Mouse (Mus musculus) C2C12 (cell line): Measurements from ENCODE around the gene Gpr180. TPM values are rescaled to one million over a fixed set of nuclear protein-coding genes. Genes with fewer than 3 reads are reported as not detected.
"Not testable (repeated sequence)": the region's sequence is repeated elsewhere in the genome, so short reads cannot be mapped to it uniquely, and the experiment has no call there.

ENCODE experiments used
- H3K27me3 ChIP-seq: one replicate; pipeline ENCODE4 v1.6.1; 2011; ENCODE audit not compliant: control insufficient read depth, insufficient read depth, insufficient read length
- H3K36me3 ChIP-seq: one replicate; pipeline ENCODE4 v1.6.1; 2011; ENCODE audit not compliant: control insufficient read depth, insufficient read depth
- H3K4me3 ChIP-seq: one replicate; pipeline ENCODE4 v1.5.1; 2011; ENCODE audit warnings: mild to moderate bottlenecking, control low read depth; ENCODE audit not compliant: poor library complexity, insufficient read depth, severe bottlenecking
- H3K79me2 ChIP-seq: one replicate; pipeline ENCODE4 v1.6.1; 2011; ENCODE audit not compliant: control insufficient read depth, insufficient read depth
- H3K79me3 ChIP-seq: one replicate; pipeline ENCODE4 v1.6.1; 2011; ENCODE audit warnings: low read depth, control low read depth
- H3ac ChIP-seq: one replicate; pipeline ENCODE3; 2011; ENCODE audit warnings: low read depth; ENCODE audit not compliant: control insufficient read depth, insufficient read length
- CEBPB ChIP-seq: IDR thresholded peaks from one replicate; pipeline ENCODE4 v1.6.1; 2011; ENCODE audit warnings: low read depth, mild to moderate bottlenecking, control low read depth, moderate library complexity
- CTCF ChIP-seq: IDR thresholded peaks from one replicate; pipeline ENCODE4 v1.5.1; 2011; ENCODE audit not compliant: control insufficient read depth, insufficient read depth, insufficient read length
- FOSL1 ChIP-seq: IDR thresholded peaks from one replicate; pipeline ENCODE4 v1.8.0; 2011; ENCODE audit warnings: mild to moderate bottlenecking, low read length; ENCODE audit not compliant: poor library complexity, insufficient read depth, severe bottlenecking
- MAX ChIP-seq: IDR thresholded peaks from one replicate; pipeline ENCODE4 v1.6.1; 2011; ENCODE audit warnings: mild to moderate bottlenecking, control low read depth
- MYOD1 ChIP-seq: IDR thresholded peaks from one replicate; pipeline ENCODE4 v1.6.1; 2011; ENCODE audit warnings: low read depth; ENCODE audit not compliant: control insufficient read depth, insufficient read length
- MYOG ChIP-seq: IDR thresholded peaks from one replicate; pipeline ENCODE4 v1.6.1; 2011; ENCODE audit not compliant: control insufficient read depth, insufficient read length; ENCODE audit errors: extremely low read depth
- USF1 ChIP-seq: IDR thresholded peaks from one replicate; pipeline ENCODE4 v1.6.1; 2011; ENCODE audit warnings: low read depth, mild to moderate bottlenecking, control low read depth, moderate library complexity
- polyA plus RNA-seq: library from polyadenylated mRNA; unstranded; fragments of >200 nt; fragmentation: generic; extraction: Trizol; gene quantifications from one replicate; pipeline ENCODE4 v1.2.1, GENCODE M21; 2012; ENCODE audit warnings: missing spikeins

Gpr180 gene
- polyA plus RNA-seq, 1 experiment: 24.4 TPM

DNA sequence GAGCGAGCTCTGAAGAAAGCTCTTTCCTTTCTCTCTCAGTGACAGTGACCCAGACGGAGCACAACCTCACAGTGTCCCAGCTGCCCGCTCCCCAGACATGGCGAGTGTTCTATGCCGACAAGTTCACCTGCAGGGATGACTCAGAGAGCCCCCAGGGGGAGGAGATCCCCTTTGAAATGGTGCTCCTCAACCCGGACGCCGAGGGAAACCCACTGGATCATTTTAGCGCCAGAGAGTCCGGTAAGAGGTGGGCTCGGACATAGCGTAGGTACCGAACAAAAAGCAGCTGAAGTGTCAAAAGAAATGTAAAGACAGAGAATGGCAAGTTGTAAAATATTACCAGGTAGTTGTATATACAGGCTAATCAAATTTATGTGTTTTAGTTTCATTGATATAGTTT is 11.1 kb downstream of the Gpr180 start:
- Histone ChIP-seq H3K36me3 (peaks cover 13% of the 10 kb centered on the region), H3K79me3 (no peaks in the 10 kb centered on the region), H3K79me2 (no peaks in the 10 kb centered on the region), H3K27me3 (no peaks in the 10 kb centered on the region), H3ac (no peak overlapping the region), H3K4me3 (no peak overlapping the region)
- TF ChIP-seq FOSL1 (no peak), MAX (no peak), MYOG (no peak), CTCF (no peak), CEBPB (no peak), MYOD1 (no peak), USF1 (no peak)

DNA sequence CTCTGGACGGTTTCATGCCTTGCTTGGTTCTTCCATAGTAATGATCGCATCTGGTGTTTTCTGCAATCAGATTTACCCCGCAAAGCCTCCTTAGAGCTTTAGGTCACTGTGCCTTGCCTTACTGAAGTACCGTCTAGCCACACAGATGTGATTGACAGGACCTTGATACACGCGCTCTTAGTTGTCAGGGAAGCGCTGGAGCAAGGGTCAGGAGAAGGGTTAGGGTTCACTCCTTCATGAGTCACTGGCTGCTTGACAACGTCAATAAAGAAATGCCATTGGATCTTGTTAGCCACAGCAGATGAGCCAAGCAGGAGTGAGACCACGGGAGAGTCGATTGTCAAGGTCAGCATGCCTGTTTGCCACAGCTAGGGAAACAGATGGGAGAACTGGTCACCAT is 11.6 kb downstream of the Gpr180 start:
- Histone ChIP-seq H3K27me3 (no peaks in the 10 kb centered on the region), H3ac (no peak overlapping the region), H3K79me2 (no peaks in the 10 kb centered on the region), H3K79me3 (no peaks in the 10 kb centered on the region), H3K4me3 (no peak overlapping the region), H3K36me3 (peaks cover 13% of the 10 kb centered on the region)
- no peak for TF ChIP-seq CEBPB
- TF ChIP-seq MAX: no peak
- no peak for TF ChIP-seq FOSL1
- TF ChIP-seq CTCF: no peak

DNA sequence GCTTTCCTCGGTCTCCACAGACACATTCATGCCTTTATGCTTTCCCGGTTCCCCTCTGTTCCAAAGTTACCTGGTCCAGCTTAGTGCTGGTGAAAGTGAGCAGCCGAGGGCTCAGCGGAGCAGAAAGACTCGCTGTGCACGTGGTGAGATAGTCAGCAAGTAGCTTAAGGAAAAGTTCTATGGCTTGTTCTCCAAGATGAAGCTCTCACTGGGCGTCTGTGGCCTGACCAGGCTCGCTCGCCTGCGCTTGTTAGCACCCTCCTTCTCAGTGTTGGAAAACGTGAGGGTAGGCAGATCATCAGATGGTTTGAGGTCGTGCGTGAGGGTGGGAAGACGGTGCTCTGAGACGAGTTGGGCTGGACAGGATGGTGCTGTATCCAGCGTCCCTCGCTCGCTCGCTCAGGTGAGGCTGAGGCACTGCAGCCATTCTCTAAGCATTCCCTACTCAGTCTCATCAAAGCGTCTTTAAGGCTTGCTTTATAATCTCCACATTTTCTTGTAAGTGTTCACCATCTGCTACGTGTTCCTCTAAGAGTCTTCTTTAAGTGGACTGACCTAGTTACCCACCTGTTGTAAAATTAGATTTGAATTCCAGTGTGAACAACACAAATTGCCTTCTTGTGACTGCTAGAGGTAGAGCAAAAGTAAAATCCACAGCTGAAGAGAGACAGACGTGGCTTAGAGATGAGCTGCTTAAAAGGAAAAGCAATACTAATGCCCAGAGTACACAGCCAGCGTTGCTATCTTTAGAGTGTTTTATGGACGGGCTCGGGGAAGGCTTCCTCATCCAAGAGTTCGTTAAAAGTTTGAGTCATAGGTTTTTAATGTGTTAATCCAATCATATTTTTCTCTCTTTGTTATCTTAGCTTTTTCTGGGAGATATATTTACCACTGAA is 13.9 kb downstream of the Gpr180 start:
- no peak overlapping the region for H3ac ChIP-seq
- H3K27me3 ChIP-seq: no peaks in the 10 kb centered on the region
- H3K79me2 ChIP-seq: no peaks in the 10 kb centered on the region
- no peak overlapping the region for H3K4me3 ChIP-seq
- peaks cover 19% of the 10 kb centered on the region for H3K36me3 ChIP-seq
- H3K79me3 ChIP-seq: no peaks in the 10 kb centered on the region
- TF ChIP-seq FOSL1 (no peak), CTCF (no peak), MYOG (no peak), USF1 (no peak), MAX (no peak), MYOD1 (no peak), CEBPB (no peak)

DNA sequence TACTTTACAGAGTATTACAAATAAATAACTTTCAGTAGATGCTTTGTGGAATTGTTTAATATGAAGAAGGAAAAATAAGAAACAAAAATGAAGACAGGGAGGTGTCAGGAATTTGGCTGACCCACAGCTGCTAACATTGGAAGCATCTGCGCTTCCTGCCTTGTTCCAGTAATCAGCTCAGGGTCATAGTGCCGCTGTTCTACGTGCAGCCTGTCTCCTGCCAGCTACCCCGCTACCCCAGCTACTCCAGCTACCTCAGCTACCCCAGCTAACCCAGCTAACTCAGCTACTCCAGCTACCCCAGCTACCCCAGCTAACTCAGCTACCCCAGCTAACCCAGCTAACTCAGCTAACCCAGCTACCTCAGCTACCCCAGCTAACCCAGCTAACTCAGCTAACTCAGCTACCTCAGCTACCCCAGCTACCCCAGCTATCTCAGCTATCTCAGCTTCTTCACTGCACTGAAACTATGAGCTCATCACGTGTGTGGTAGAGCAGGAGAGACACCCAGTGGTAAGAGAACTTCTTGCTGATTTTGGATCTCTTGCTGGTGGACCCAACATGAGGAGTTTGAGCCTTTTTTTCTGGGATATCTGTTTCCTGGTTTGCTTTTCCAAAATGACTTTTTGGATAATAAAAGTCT is 14.8 kb downstream of the Gpr180 start:
- Histone ChIP-seq H3K79me2 (no peaks in the 10 kb centered on the region), H3K27me3 (no peaks in the 10 kb centered on the region), H3K36me3 (peaks cover 19% of the 10 kb centered on the region), H3K79me3 (no peaks in the 10 kb centered on the region), H3K4me3 (no peak overlapping the region), H3ac (no peak overlapping the region)
- TF ChIP-seq USF1 (no peak), MYOD1 (no peak), CEBPB (no peak), CTCF (no peak), FOSL1 (no peak), MYOG (no peak), MAX (no peak)

DNA sequence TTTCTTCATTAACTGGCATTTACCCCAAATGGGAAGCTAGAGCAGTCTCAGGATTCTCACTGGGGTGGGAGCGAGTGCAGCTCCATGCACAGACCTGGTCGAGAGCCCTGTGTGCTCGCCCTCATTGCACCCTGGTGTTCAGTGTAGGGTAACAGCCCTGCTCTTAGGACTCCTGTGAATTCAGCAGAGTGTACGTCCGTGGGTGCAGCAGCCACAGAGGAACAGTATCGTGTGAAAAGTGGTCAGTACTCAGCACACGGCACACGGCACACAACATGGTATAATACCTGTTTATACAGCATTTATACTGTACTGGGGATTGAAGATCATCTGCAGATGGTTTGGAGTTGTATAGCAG is 15.3 kb downstream of the Gpr180 start:
- Histone ChIP-seq H3K27me3 (no peaks in the 10 kb centered on the region), H3K79me2 (no peaks in the 10 kb centered on the region), H3K36me3 (peaks cover 19% of the 10 kb centered on the region), H3K4me3 (no peak overlapping the region), H3K79me3 (no peaks in the 10 kb centered on the region), H3ac (no peak overlapping the region)
- TF ChIP-seq MYOG (no peak), FOSL1 (no peak), MAX (no peak), CEBPB (no peak), MYOD1 (no peak), CTCF (no peak), USF1 (no peak)

DNA sequence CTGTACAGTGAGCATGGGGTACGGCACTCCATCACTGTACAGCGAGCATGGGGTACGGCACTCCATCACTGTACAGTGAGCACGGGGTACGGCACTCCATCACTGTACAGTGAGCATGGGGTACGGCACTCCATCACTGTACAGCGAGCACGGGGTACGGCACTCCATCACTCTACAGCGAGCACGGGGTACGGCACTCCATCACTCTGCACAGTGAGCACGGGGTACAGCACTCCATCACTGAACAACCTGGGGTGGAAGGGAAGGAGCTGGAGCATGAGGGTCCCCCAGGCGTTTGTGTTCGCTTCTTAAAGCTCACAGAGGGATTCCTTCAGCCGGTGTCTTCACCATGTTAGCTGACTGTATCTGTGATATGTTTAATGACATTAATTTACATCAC is 19.1 kb downstream of the Gpr180 start:
- not testable (repeated sequence) for H3K79me3 ChIP-seq, H3K4me3 ChIP-seq, H3K79me2 ChIP-seq, H3K27me3 ChIP-seq, H3ac ChIP-seq
- peaks cover 29% of the 10 kb centered on the region for H3K36me3 ChIP-seq
